Mouse (Mus musculus): ENCODE results near the gene Cela1.

Cela1 gene

DNA sequence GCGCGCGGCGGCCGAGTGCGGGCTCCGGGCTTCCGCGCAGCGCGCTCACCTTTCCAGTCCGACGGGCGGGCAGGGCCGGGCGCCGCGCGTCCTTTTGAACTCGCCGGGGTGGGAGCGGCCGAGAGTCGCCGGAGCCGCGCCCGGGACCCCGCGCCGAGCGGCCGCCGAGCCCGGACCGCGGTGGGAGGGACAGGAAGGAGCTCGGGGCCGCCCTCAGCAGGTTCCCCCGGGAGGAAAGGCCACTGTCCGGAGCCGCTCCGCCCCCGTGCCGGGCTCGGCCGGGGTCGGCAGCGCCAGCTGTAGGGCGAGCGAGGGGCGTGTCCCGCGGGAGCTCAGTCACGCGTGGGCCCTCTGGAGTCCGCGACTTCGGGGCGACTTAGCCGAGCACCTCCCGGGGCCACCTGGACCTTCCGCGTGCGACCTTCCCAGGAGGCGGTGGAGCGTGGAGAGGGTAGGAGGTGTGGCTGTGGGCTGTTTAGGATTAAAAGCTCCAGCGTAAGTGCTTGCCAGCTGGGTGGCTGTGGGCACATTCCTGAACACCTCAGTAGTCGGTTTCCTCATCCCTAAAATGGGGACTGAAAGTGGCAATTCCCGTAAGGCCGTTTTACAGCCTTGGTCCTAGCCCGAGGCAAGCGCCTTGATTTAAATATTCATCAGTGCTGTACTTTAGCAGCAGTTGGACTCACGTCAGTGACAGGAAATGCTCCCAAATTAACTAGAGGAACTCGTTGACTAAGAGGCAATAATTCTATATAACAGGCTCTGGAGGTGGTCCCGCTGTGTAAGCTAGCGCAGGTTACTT, 50.8 kb downstream of the Cela1 start, which contains the start of gene Smagp:
TSS of gene Smagp (minus strand) at position 241 of the 802 bp plus-strand sequence.
- in situ Hi-C loops (cut with MboI, MseI), result no loop called here

DNA sequence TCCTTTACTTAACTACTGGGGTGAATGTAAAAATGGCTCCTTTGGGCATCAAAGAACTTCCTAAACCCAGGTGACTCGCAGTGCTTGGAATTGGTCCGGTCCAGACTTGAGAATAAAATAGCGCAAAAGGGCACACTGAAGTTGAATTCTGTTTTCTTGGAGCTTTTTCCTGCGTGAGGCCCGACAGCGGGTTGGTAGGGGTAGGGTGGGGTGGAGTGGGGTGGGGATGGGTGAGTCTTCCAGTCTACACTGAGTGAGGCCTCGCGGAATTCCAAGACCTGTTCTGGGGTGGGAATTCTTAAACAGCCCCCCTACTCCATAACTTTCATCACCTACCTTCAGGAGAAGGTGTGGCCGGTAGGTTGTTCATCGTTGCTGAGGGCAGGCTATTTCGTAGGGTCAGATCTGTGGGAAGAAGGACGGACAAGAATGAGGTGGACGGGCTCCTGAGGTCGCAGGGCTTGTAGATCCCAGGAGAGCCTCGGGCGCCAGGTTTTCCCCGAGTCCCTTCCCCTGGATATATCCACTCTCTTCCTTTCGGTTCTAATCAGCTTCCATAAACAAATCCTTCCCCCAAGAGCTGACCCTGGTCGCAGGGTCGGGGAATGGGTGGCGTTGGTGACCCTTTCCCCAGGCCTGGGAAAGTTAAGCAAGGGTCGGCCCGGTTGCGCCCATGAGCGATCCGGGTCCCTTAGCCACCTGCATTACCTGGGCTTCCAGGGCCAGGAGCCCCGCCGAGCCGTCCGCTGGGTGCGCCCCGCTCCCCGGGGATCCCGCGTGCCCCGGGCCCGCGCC, 51.7 kb downstream of the Cela1 start:
- in situ Hi-C loops (cut with MboI, MseI), result no loop called here

DNA sequence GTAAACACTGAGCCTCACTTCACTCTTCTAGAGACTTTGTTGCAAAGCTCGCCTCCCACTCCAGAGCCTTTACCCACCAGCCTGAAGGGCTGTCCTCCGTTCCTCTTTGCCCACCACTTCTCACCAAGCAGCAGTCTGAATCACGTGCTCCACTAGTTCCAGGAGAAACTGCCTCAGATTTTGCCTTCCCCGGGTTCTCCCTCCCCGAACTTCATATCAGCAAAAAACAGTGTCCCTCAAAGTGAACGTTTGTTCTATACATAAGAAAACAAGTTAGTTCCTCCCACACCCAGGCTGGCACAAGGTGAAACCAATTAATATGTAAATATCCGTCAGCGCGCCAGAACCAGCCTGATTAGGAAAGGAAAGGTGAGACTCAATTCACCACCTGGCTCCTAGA, 52.5 kb downstream of the Cela1 start:
- in situ Hi-C loops (cut with MboI, MseI), result no loop called here

DNA sequence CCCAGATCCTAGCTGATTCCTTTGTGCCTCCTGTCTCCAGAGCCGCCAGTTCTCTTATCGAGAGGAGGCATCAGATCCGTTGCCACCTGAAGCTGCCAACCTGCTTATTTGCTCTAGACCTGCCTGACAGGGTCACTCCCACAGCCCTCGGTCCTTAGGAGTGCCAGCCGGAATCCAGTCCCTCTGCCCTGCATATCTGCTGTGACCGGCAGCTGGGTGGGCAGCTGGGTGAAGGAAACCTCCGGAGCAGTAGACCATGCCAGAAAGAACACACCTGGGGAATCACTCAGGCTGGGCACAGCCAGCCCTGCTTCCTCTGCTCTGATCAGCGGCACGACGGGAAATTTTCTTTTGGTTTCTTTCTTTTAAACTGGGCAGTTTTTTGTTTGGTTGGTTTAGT, 54.4 kb downstream of the Cela1 start:
- in situ Hi-C loops (cut with MboI, MseI), result no loop called here

DNA sequence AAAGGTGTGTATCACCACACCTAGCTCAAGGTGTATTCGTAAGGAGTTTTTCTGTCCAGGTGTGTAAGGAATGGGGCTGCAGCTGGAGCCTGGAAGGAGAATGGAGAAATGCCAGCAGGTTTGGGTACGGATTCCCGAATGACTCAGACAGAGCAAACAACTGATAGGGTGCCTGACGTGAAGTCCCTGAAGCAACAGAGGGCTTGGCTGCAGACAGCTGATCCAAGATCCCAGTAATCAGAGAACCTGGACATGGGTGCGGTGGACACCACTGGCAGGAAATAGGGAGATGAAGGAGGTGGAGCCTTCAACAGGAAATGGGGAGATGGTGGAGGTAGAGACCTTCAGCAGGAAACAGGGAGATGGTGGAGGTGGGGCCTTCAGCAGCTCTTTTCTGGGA, 55.4 kb downstream of the Cela1 start:
- in situ Hi-C loops (cut with MboI, MseI), result no loop called here

DNA sequence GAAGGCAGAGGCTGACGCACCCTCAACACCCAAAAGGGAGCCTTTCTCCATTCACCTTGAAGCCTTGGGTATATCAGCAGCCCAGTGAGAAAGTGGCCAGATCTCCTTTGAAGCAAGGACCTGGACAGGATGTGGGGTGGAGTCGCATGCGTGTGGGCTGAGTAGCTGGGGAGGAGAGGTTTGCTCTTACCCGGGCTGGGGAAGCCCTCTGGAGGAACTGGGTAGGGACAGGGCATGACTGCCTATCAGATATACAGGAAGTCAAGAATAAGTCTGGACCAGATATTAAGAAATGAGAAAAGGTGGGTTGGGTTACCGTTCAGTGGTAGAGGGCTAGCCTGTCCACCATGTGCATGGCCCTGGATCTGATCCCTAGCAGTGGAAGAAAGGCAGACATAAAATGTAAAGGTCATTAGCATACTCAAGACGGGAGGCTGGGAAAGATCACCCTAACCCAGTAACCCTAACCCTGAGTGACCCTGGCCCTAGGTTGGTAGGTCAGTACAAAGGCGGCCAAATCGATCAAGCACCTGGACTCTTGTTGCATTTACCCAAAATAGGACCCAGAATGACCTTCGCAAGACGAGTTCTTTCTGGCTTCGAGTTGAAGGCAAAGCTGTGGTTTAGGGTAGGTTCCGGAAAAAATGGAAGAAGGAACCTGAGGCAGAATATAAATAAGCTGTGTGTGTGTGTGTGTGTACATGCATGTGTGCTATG, 56.1 kb downstream of the Cela1 start:
- in situ Hi-C loops (cut with MboI, MseI), result no loop called here

DNA sequence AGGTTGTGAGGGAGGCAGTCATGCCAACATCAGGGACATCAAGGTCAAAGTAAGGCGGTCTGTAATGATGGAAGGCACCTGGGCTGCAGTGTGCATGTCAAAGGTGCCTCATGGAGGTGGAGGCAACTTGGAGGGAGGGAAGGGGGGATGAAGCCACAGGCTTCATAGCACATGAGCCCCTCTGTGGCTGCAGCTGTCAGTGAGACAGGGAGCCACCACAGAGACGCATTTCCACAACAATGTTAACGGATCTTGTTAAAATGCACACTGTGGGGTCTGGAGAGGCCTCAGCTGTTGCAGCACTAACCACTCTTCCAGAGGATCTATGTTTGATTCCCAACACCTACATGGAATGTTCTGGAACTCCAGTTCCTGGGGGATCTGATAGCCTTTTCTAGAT, 57.6 kb downstream of the Cela1 start:
- in situ Hi-C loops (cut with MboI, MseI), result no loop called here

DNA sequence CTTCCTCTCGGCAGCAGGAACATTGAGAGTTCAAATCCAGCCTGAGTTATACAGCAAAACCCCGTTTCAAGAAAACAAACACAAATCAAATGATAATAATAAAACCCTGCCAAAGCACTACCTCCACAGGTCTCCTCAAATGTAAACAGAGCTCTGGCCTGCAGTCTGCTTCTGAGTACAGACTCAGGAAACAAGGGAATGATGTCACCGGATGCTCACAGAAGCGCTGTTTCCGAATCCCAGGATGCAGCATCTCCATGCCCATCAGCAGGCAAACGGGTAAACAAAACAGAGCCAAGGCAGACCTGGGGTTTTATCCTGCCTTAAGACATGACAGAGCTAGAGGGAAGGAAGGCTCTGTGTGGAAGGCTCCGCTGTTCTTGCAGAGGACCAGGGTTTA, 58.9 kb downstream of the Cela1 start:
- in situ Hi-C loops (cut with MboI, MseI), result no loop called here

DNA sequence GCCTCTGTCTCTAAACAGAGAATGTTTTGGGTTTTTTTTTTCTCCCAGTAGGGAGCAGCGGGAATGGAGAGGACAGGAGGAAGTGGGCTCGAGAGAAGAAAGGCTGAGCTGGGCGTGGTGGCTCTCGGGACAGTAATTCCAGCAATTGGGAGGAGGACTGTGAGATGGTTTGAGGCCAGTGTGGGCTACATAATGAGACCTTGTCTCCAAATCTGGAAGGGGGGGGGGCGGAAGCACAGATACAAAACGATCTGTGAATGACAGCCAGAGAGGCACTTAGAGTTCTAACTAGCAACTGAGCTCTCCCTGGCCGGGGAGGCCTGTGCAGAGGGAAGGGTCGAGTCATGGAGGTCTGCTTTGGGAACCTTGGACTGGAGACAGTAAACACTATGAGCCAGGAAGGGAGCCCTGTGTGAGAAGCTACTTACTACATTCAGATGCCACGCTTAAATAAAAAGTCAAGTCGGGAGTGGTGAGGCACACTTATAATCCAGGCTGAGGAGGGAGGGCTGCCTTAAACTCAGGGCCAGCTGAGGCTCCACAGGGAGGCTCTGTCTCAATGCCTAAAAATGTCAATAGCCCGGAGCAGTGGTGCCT, 59.8 kb downstream of the Cela1 start:
- in situ Hi-C loops (cut with MboI, MseI), result no loop called here

DNA sequence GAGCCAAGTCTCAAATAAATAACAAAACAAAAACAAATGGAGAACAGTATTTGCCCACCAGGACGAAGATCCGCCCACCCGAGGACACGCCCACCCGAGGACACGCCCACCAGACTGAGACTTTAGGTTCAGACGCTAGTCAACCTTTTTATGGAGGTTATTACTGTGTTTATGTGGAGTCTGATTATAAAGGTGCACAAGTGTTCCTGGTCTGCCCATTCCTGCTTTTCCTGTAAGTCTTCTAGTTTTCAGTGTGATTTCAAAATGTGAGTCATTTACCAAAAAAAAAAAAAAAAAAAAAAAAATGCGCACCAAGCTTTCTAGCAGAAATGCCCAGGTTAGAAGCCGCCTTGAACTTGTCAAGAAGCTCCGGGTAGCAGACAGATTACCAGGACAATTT, 60.4 kb downstream of the Cela1 start:
- in situ Hi-C loops (cut with MboI, MseI), result no loop called here

DNA sequence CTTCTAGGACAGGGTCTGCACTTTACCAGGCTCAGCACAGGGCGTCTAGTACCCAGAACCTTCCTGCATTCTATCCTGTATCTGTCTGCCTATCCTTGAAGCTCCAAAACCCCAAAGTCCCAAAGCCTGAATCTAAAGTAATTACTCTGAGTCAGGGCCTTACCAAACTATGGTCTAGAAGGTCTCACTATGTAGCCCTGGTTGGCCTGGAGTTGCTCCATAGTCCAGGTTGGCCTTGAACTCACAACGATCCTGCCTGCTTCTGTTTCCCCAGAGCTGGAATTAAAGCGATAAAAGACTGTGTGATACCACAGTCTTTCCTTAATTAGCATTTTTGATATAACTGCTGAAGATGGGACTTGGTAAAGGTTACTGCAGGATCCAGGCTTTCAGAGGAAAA, 63.3 kb downstream of the Cela1 start:
- in situ Hi-C loops (cut with MboI, MseI), result no loop called here
